Mouse (Mus musculus): Measurements from ENCODE around the gene Tbcd.

Tbcd gene

GRCm38 (mm10) chr11:121524191-121524590 lies 72.4 kb downstream of the Tbcd start:
- in situ Hi-C loops (cut with MboI; ENCODE audit: unreplicated experiment in 2 of 2), result no loop called here

GRCm38 (mm10) chr11:121529747-121530146 lies 78.0 kb downstream of the Tbcd start:
- in situ Hi-C loops (cut with MboI; ENCODE audit: unreplicated experiment in 2 of 2), result no loop called here

DNA sequence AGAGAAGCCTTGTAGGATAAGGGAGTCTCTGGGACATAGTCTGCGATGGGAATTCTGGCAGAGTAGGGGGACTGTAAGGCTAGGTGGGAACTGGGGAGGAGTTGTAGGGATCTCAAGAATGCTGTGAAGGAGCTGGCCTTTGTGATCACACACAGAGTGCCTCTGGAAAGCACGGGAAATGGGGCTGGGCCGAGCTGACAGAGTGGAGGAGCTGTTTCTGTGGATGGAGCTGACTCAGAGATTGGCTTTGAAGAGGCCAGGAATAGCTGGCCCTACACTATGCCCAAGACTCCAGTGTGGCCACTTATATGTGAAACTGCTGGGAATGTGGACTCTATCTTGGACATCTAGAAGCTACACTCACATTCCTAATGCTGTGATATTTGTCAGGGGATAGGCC lies 84.8 kb downstream of the Tbcd start:
- in situ Hi-C loops (cut with MboI; ENCODE audit: unreplicated experiment in 2 of 2), result no loop called here

- in situ Hi-C loops (cut with MboI; ENCODE audit: unreplicated experiment in 2 of 2), result no loop called here
Observed at GRCm38 (mm10) chr11:121542471-121542870, 90.7 kb downstream of the Tbcd start.

GRCm38 (mm10) chr11:121543287-121543856 lies 91.6 kb downstream of the Tbcd start:
- in situ Hi-C loops (cut with MboI; ENCODE audit: unreplicated experiment in 2 of 2), result no loop called here

GRCm38 (mm10) chr11:121543922-121544321 lies 92.2 kb downstream of the Tbcd start:
- in situ Hi-C loops (cut with MboI; ENCODE audit: unreplicated experiment in 2 of 2), result no loop called here

DNA sequence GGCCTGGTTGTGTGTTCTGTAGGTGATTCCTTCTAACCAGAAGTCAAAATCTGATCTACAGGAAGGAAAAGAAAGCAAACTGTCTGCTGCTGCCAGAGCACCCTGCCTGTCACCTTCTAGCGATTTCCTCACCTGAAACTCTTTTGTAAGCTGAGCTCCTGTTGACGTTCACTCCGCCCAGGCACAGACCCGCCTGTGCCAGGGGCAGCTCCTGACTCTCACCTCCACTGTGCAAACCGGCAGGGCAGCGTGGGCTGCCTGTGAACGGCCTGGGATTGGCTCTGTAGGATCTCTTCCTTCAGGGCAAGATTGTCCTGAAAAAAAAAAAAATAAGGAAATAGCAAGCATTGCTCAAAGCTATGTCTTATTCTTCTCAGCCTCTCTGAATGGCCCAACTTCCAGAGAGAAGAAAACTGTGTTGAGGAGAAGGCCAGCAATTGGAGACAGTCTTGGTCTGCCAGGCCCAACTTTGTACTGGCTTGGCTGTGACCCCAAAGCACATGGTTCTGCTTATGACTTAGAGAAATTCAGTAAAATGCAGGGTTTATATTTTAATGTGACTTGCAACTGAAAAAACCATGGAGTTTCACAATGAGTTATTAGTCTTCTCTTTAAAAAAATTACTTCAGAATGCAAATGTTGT lies 93.1 kb downstream of the Tbcd start:
- in situ Hi-C loops (cut with MboI; ENCODE audit: unreplicated experiment in 2 of 2), result no loop called here

DNA sequence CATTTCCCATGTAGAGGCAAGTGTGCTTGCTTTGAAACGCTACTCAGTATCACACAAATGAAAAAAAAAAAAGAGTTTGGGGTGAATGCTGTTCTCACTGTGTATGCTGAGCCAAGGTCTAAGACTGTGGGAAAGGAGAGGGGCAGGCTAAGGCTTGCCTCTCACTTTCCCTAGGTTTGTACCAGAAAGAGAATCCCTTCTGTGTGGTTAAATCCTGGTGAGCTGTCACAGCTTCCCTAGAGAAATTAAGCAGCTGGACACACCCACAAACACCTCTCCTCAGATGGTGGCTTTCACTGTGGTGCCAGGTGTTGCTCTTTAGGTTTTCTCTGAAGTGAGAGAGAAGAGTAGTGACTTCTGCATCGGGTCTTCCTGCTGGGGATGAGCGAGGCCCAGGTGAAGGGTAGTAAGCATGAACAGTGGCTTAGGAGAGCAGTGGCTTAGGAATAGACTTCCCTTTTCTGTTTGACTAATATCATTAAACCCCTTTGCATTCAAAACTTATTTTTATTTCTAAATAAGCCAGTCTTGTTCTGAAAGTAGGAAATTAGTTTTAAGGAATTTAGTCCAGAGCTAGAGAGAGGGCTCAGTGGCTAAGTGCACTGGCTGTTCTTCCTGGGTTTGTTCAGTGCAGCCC lies 93.8 kb downstream of the Tbcd start:
- in situ Hi-C loops (cut with MboI; ENCODE audit: unreplicated experiment in 2 of 2), result no loop called here

DNA sequence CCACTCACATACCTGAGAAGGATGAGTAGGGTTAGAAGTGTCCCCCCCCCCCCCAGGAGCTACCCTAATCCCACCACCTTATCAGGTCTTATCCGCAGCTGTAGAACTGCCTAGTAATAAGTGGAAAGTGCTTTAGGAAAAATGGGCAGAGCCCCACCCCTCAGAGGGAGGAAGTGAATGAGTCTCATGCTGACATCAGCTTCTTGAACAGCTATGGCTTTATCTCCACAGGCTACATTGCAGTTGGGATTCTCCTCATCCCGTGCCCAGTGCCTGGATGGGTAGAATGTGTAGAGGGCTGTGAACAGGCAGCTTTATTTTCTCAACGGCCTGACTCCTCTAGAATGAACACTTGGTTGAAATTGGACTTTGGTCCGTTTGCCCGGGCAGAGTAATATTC lies 95.5 kb downstream of the Tbcd start:
- in situ Hi-C loops (cut with MboI; ENCODE audit: unreplicated experiment in 2 of 2), result no loop called here

DNA sequence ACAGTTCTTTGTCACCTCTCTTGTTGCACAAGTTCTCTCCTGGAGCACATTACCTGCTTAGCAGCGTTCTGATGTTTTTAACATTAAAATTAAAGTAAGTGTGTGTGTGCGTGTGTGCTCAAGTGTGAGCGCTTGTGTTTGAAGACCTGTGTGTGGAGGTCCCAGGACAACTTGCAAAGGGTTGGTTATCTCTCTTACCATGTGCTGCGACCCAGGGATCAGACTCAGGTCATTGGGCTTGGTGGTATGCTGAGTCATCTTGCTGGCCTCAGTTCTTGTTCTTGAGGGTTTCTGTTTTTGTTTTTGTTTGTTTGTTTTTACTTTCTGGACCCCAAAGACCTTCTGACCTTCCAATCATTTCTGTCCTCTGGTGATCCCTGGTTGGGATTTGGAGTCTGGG lies 96.2 kb downstream of the Tbcd start:
- in situ Hi-C loops (cut with MboI; ENCODE audit: unreplicated experiment in 2 of 2), result no loop called here

DNA sequence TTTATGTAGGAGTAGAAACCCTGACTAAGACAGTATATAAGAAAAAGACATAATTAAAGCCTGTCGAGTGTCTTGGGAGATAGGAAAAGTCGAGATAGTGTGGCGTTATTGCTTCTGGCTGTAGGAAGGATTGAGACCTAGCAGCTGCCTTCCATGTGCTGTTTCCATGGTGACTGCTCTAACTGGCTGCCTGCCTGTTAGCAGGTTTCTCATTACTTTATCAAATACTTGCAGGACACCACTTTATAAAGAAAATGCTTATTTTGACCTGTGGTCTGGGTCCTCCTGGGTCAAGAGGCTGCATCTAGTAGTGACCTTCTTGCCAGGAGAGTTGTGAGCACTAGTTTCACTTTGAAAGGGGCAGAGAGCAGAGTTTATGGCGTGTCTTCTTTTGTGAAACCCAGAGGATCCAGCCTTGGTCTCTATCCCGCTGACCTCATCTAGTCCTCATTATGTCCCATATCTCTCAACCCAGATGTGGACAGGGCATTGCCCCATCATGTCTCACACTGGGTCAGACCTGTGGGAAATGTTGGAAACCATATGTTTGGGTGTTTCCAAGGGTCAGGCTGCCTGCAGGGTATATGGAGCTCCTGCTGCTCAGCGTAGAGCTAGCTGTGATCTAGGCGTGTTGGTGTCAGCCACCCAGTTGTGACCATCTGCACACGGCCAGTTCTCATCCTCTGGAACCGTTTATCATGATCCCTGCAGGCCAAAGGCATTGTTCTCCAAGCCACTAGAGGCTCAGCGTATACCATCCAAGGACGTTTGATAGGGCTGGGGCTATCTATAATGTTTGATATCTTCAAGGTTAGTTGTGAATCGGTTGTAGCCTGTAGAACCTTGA lies 97.5 kb downstream of the Tbcd start:
- in situ Hi-C loops (cut with MboI; ENCODE audit: unreplicated experiment in 2 of 2), result no loop called here

DNA sequence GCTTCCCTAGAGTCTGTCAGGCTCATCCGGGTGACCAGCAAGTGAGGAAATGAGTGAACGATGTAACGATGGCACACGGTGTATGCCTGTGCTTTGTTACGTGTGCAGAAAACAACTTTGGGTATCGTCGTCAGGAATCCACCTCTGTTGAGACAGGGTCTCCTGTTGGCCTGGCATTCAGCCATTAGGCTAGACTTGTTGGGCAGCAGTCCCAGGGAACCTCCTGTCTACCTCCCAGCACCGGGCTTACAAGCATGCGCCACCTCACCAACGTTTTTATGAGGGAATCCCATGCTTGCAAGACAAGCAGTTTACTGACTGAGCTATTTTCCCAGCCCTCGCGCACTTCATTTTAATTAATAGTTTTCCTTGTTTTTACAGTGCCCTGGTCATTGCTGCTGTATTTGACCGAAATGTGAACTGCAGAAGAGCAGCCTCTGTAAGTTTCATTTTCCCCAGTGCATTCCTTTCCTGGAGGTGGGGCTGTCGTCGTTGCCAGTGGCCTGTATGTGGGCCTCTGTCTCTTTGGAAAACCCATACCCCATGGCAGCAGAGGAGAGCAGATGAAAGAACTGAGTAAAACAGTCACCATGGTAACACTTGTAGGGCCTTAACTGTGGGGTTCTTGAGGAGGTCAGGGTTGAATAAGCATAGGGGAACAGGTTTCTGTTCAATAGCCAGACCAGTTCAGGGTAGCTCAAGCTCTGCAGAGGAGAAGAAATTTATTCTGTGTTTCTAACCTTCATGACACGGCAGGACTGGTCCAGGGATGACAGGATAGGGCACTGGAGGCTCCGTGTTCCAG lies 98.3 kb downstream of the Tbcd start:
- in situ Hi-C loops (cut with MboI; ENCODE audit: unreplicated experiment in 2 of 2), result no loop called here

GRCm38 (mm10) chr11:121551206-121551799 lies 99.6 kb downstream of the Tbcd start:
- in situ Hi-C loops (cut with MboI; ENCODE audit: unreplicated experiment in 2 of 2), result no loop called here

- in situ Hi-C loops (cut with MboI; ENCODE audit: unreplicated experiment in 2 of 2), result no loop called here
Observed at GRCm38 (mm10) chr11:121552167-121552566, 100.4 kb downstream of the Tbcd start.

GRCm38 (mm10) chr11:121552846-121553457 lies 101.2 kb downstream of the Tbcd start:
- in situ Hi-C loops (cut with MboI; ENCODE audit: unreplicated experiment in 2 of 2), result no loop called here

- in situ Hi-C loops (cut with MboI; ENCODE audit: unreplicated experiment in 2 of 2), result no loop called here
Observed at GRCm38 (mm10) chr11:121553458-121553857, 101.7 kb downstream of the Tbcd start.

- in situ Hi-C loops (cut with MboI; ENCODE audit: unreplicated experiment in 2 of 2), result no loop called here
Observed at GRCm38 (mm10) chr11:121556727-121557126, 105.0 kb downstream of the Tbcd start.

DNA sequence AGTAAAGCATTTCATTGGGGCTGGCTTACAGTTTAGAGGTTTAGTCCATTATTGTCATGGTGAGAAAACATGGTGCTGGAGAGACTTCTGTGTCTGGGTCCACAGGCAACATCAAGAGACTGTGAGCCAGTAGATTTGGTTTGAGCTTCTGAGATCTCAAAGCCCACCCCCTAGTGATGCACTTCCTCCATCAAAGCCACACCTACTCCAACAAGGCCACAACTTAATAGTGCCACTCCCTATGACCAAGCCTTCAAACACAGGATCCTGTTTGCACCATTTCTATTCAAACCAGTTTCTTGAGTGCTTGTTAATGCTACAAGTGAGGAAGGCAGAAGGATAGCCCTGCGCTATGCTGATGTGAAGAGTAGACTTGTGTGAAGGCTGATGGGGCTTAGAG lies 106.2 kb downstream of the Tbcd start:
- in situ Hi-C loops (cut with MboI; ENCODE audit: unreplicated experiment in 2 of 2), result no loop called here

- in situ Hi-C loops (cut with MboI; ENCODE audit: unreplicated experiment in 2 of 2), result no loop called here
Observed at GRCm38 (mm10) chr11:121558522-121558921, 106.8 kb downstream of the Tbcd start.
